Mouse (Mus musculus): ENCODE results near the gene Rab40c. TPM values are rescaled to one million over a fixed set of nuclear protein-coding genes. Genes with fewer than 3 reads are reported as not detected.

Rab40c gene
- polyA plus RNA-seq, 1 experiment = 40.7 TPM

DNA sequence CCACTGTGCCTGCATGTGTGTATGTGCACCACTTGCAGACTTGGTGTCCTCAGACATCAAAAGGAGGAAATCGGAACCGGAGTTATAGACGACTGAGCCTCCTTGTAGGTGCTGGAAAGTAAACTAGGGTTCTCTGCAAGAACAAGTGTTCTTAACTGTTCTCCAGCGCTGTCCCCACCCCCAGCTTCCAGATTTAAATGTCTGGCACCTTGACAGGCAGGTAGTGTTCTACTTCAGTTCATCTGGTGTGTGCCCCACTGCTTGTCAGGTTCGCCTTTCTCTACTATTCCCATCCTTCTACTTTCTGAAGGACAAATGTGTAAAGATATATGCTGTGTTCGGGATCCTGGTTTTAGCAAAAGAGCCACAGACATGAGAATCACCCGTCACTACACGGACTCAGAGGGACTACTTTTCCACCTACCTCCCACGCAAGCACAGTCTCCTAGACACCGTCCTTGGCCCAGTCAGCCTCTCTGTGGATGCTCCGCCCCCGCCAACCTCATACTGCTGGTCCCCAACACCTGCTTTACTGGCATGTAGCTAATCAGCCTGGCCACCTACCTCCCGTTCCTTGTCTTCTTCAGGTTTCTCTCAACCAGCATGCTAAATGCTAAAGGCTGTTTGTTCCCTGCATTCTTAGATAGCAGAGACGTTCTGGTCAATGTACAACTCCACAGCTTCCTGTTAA, 6.2 kb downstream of the Rab40c start:
- 62% methylated on average over 14 of the region's 14 CpGs for WGBS
- no peak for DNase-seq (ENCODE audit: low read depth, low spot score)

DNA sequence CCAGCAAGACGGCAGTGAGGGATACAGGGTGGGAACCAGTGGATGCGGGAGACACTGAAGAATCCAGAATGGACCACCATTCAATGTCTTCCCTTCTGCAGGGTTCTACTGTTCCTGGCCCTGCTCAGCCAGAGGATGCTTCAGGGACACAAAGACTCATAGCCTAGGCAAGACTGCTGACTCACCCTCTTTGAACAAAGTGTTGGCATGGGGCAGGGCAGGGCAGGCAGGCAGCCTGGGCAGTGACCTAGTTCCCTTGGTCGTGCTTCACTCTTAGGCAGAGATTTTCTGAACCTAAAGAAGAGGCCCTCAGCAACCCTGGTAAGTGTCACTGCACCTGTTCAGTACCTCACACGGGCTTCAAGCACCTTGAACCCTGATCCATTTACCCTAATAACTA, 7.7 kb downstream of the Rab40c start:
- WGBS = 61% methylated on average over 4 of the region's 4 CpGs

DNA sequence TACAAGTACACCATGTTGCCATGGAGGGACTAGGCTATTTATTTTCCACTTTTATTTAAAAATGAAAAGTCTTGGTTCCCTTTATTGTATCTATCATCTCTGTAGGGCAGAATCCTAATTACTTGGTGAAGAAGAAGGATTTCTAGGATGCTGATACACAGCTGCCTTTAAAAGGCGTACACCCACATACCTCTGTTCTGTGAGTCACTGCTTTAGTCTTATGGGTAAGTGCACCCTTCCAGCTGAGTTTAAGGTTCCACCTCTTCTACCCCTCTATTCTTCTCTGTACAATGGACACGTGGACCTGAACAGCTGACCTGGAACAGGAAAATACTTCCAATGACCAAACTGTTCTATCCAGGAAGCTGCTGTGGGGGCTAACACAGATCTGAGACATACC, 11.9 kb downstream of the Rab40c start:
- no peak for DNase-seq (ENCODE audit: low read depth, low spot score)
- 70% methylated on average over 2 of the region's 2 CpGs for WGBS

More for the DNA sequence above, 7.7 kb downstream of the Rab40c start:
- no peak for DNase-seq (ENCODE audit: low read depth, low spot score)

DNA sequence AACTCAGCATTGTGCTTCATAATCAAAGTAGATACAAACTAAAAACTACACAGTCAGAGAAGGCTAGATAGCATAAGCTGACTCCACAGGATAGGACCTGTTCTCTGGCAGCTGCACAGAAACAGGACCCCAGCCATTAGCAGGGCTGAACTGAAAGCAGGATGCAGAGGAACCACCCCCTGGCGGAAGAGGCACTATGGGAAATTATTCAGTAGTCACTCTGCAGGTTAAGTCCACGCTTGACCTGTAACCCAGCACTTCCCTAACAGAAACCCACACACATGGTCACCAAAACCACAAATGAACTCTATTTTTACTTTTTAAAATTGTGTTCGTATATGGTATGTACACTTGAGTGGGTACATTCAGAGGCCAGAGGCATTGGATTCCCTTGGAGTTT, 16.5 kb downstream of the Rab40c start:
- WGBS = 81% methylated on average over 3 of the region's 3 CpGs
- no peak for DNase-seq (ENCODE audit: low read depth, low spot score)

DNA sequence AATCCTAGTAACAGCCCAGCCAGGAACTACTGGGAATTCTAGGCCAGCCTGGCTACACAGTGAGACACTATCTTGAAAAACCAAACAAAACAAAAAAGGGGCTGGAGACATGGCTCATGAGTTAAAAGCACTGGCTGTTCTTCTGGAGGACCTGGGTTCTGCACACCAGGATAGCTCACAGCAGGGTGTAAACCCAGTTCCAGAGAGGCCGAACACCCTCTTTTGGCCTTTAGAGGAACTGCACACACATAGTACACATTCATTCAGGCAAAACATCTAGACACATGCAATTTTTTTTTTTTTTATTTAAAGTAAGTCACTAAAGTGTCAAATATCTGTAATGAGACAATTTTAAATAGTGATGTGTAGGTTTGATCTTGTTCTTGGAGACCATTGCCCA, 19.3 kb downstream of the Rab40c start:
- 95% methylated on average over 1 of the region's 1 CpGs for WGBS
- no peak for DNase-seq (ENCODE audit: low read depth, low spot score)

DNA sequence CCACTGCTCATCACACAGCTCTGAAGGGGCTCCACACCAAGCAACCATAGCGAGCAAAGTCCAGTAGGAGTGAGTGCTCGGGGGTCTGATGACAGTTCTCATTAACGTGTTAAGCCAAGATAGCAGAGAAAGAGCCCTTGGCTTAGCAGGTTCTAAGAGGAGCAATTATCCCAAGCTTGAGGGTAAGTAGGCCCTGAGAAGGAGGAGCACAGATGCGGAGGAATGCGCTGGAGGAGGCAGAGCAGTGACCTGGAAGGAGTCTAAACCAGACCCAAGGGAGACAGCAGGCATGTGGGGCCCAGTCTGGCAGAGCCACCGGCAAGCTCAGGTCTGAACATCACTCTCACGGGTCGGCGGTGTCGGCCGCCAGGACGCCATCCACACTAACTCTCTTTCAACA, 23.6 kb downstream of the Rab40c start:
- no peak for DNase-seq (ENCODE audit: low read depth, low spot score)
- 80% methylated on average over 12 of the region's 12 CpGs for WGBS

DNA sequence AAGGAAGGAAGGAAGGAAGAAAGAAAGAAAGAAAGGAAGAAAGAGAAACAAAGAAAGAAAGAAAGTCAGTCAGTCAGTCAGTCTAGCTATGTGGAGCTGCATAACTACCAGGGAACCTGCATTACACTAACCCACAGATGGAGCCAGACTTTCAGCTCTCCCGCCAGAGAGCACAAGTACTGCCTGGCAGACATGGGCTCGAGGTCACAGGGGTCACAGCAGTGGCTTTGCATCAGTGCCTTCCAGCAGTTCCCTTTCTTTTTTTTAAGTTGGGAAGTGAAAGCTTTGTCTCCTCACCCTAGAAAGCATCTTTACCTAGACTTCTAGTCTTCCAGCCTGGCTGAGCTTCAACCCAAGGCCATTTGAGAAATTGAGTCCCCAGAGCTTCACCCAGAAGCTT, 24.1 kb downstream of the Rab40c start:
- no peak for DNase-seq (ENCODE audit: low read depth, low spot score)
- 46% methylated on average over 2 of the region's 2 CpGs for WGBS

DNA sequence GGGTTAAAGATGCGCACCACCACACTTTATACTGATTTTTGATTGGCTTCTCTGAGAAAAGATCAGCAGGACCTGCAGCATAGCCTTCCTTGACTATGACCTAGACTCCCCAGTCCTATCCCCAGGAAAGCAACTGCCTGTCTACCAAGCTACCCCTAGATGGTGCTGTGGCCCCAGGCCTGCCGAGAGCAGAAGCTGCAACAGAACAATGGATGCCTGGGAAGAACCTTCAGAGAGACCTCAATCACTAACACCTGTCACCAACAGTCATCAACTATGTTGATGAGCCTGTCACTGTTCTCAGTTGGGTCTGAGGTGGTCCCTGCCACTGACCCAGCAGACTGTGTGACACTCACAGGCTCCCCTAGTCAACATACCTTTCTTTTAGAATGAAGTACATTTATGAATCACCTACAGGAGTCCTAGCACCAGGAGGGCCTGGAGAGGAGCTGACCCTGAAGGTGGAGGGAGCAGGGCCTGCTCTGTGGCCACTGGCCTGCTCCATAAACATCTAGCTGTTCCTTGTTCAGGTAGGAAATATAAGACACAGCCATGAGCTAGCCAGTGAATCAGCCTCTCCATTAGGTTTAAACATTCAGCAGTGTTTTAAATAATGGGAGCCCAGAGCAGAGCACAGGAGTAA, 25.4 kb downstream of the Rab40c start:
- WGBS = 30% methylated on average over 2 of the region's 2 CpGs
- DNase-seq (ENCODE audit: low read depth, low spot score) = no peak

DNA sequence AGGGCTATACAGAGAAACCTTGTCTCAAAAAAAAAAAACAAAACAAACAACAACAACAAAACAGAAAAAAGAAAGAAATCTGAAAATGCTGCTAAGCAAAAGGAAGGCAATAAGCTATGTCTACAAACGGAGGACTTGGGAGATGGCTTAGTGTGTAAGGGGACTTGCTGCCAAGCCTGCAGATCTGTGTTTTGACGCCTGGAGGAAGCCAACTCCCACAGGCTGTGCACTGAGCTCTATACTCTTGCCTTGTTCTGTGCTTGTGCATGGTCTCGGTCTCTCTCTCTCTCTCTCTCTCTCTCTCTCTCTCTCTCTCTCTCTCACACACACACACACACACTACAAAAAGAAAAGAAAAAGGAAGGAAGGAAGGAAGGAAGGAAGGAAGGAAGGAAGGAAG, 30.7 kb downstream of the Rab40c start:
- WGBS = 74% methylated on average over 3 of the region's 3 CpGs

DNA sequence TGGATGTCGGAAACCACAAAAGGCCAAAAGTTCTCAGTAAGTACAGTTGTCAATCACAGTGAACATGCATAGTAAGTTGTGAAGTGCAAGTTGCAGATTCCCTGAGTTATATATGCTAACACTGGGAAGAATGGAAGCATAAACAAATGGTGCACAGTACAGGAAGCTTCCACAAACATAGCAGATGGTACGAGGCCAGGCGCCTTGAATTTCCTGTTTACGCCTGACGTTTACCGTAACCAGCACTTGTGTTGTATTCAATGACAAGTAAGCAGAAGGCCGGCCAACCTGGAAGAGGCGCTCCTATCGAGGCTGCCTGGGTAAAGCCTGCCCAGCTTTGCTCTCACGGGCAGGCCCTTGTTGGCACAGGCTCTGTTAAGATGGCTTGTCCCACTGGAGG, 32.1 kb downstream of the Rab40c start:
- no peak for DNase-seq (ENCODE audit: low read depth, low spot score)
- 70% methylated on average over 10 of the region's 10 CpGs for WGBS

More for the DNA sequence above, 30.7 kb downstream of the Rab40c start:
- no peak for DNase-seq (ENCODE audit: low read depth, low spot score)

DNA sequence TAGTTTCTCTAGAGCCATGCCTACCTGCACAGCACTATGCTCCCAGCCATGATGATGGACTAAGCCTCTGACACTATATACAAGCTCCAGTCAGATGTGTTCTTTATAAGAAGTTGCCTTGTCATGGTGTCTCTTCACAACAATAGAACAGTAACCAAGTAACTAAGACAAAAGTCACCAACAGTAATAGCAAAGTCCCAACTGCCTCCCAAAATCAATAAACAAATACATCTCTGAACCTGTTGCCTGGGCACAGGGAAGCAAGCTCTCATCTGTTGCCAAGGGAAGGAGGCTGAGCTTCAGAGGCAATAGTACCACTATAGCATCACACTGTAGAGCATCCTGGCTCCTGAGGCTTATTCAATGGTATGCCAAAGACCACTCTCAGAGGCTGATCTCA, 32.7 kb downstream of the Rab40c start:
- no peak for DNase-seq (ENCODE audit: low read depth, low spot score)

DNA sequence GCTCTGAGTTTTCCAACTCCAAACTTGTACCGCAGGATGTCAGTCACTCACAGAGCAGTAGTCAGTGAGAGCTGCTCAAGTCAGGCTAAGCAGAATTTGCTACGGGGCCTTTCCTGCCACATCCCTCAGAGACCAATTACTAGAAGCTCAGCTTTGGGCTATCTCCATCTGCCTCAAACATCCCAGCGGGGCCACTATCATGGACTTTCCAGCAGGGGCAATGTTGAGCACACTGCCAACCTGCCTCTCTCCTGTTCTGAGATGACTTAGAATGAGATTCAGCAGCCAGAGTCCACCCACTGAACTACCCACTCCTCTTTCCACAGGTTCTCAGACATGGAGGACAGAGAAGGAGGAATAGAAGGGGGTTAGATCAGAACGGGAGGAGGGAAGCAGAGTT, 33.9 kb downstream of the Rab40c start:
- DNase-seq (ENCODE audit: low read depth, low spot score) = no peak
- 68% methylated on average over 4 of the region's 4 CpGs for WGBS

DNA sequence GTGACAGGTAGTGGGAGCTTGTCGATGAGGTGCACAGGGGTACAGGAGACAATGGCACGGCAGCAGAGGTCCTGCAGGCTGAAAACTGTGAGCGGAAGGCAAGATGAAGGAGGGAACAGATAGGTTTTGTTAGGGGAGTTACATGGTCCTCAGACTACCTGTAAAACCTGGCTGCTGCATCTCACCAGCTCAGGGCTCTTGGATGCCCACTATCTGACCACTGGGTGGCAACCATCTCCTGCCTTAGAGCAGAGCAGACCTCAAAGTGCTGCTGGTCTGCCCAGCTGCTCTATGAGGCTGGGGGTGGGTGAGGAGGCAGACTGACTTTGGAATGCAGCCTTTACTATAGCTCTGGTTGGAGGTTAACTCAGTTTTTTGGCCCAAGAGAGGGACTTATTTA, 35.7 kb downstream of the Rab40c start:
- WGBS = 96% methylated on average over 3 of the region's 3 CpGs
- DNase-seq (ENCODE audit: low read depth, low spot score) = no peak

DNA sequence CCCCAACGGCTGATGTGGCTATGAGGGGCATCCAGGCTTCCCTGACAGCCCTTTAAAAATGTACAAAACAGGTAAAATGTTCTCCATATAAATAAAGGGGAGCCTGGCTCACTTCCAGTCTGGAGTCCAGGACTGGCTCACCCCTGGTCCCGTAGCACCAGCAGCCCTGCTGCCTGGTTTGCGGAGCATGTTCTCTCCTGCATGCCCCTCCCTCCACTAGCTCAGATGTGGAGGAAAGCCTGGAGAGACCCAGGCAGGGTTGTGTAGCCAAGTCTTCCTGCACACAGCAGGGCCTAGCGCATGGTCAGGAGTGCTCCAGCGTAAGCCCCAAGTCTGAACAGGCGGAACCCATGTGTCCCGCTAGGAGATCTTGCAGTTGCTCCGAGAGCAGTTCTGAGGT, 36.3 kb downstream of the Rab40c start:
- no peak for DNase-seq (ENCODE audit: low read depth, low spot score)
- WGBS = 89% methylated on average over 8 of the region's 8 CpGs

DNA sequence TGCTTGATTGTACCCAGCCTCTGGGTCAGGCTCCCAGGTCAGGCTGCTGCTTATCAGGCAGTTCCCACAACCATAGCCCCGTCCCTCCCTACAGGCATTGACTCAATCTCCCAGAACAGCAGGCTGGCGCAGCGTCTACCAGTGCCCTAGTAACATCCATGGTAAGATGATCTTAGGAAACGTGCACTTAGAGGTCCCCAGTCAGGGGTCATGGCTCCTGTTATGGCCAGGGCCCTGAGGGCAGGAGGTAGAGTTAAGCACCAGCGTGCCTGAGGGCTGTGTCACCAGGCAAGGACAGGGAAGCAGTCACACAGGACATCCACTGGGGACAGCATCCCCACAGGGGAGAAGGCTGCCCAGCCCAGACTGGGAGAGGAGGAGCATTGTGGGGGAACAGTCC, 37.2 kb downstream of the Rab40c start:
- 66% methylated on average over 5 of the region's 5 CpGs for WGBS

DNA sequence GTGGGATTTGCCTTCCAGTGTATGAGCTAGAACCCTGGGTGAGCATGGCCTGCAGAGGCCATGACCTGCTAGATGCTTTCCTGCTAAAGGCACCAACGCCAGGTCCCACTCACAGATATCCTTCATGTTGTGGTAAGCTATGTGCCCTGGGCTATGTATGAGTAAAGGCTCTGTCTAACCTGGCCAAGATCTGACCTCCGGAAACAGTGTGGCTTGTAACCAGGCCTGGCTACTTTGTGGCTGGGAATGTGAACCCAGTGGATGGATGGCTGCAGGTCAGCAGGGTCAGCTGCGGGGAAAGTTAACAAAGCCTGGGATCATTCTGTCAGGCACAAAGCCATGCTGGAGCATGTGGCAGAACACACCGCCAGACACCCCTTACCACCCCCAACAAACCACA, 37.8 kb downstream of the Rab40c start:
- 78% methylated on average over 4 of the region's 4 CpGs for WGBS
- DNase-seq (ENCODE audit: low read depth, low spot score) = no peak

More for the DNA sequence above, 37.2 kb downstream of the Rab40c start:
- no peak for DNase-seq (ENCODE audit: low read depth, low spot score)

DNA sequence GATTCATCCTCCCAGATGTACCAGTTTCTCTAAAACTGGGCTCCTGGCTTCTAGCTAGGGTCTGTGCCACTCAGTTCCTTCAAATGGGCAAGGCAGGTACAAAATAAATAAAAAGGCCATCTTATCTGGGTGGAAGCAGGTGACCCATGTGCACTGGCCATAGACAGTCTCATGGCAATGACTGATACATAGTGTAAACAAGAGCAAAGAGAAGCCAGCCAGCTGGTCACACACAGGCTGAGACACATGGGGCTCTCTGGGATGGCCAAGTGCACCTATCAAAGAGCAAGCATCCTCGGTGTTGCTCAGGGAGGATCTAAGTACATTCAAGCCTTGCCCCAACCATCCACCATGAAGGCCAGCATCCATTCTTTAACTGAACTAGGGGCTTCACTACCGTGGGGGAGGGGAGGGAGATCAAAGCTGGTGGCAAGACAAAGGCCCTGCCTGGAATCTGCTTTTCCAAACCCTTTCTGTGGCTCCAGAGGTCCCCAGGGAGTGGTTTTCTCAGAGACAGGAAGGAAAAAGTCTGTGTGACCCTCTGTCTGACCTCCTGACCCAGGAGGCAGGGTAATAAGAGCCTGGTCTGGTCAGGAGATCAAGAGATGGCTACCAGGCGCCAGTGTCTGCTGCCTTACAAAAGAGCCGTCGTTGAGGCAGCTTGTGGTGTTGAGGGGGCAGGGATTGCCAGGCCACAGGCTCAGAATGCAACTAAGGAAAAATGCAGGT, 38.5 kb downstream of the Rab40c start:
- no peak for DNase-seq (ENCODE audit: low read depth, low spot score)
- 56% methylated on average over 5 of the region's 5 CpGs for WGBS

DNA sequence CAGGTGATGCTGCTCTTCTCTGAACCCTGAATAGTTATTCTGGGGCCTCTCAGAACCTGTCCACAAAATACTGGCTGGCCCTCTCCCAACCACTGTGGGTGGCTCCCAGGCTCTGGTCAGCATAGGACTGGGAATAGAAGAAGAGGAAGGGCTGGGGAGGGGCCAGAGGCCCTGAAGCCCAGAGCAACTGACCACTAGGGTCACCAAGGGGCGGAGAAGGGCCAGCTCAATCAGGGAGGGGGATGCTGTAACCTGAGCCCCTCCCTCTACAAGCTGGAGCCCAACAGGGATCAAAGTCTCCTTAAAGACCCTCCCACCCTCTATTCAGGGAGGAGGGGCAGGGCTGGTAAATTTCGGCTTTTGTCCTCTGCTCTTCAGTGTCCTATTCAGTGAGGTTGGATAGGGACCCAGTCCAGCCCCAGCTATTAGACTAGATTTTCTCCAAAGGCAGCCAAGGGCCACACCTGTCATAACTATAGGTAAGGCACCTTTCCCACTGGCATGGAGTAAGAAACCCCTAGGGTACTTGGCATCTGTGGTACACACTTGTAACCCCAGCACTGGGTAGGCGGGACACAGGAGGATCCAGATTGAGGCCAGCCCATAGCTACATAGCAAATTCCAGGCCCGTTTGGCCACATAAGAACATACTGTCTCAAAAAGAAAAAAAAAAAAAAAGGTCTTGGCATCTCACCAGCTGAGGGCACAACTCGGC, 39.2 kb downstream of the Rab40c start, which contains the start of gene Wfikkn1:
Wfikkn1 (minus strand) TSS at position 663 of the 715 bp plus-strand sequence.
- WGBS = 56% methylated on average over 5 of the region's 5 CpGs
- no peak for DNase-seq (ENCODE audit: low read depth, low spot score)

DNA sequence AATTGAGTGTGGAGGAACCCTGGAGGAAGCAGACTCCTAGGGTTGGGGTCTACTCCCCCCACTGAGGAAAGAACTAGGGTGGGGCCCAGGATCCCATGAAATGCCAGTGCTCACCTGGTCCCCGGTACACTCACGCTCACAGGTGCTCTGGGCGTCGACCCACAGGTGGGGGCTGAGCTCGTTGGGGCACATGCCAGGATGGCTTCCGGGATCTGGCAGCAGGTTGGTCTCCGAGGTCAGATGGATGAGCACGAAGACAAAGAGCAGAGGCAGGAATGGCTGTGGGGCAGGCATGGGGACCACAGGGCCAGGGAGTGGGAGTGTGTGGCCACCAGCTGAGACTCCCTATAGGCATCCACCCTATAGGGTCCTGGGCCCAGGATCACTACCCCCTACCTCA, 39.8 kb downstream of the Rab40c start:
- DNase-seq (ENCODE audit: low read depth, low spot score) = no peak
- WGBS = 67% methylated on average over 8 of the region's 8 CpGs

DNA sequence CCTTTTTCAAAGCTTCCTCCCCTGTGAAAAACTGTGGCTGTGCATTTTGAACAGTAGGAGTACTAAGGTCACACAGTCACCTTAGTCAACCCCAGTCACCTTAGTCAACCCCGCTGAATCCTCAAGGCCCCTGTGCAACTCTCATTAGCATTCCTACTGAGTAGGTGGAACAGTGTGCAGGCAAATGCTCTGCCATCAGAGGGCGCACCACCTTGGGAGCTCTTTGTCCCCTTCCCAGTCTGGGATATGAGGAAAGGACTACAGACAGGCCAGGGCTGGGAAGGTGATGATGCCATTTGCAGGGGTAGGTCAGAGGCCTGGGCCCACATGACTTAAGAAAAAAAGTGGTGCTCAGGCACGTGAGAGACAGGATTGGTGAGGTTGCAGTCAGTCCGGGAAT, 40.3 kb downstream of the Rab40c start:
- DNase-seq (ENCODE audit: low read depth, low spot score) = no peak
- WGBS = 72% methylated on average over 4 of the region's 4 CpGs

Data from large intestine, adult 2 months (tissue).